Mouse (Mus musculus) CH12.LX (cell line): ENCODE measurements around the gene Plekha4. TPM values are rescaled to one million over a fixed set of nuclear protein-coding genes. Genes with fewer than 3 reads are reported as not detected.
A peak's percentile ranks its signal among the peaks of the same experiment; 100 is the strongest.

ENCODE experiments used
- DNase-seq: peaks from one replicate; pipeline ENCODE4 v3.0.0-alpha.2; 2013; ENCODE audit errors: extremely low read depth
- H3K27ac ChIP-seq: 2 replicates; pipeline ENCODE4 v1.5.1; 2012; ENCODE audit warnings: low read depth, mild to moderate bottlenecking, control low read depth, moderate library complexity; ENCODE audit not compliant: insufficient read depth
- H3K27me3 ChIP-seq: replicated peaks from 2 replicates; pipeline ENCODE3; 2012; ENCODE audit warnings: inconsistent platforms
- H3K36me3 ChIP-seq, 2 experiments: replicated peaks in 1 of 2; 2 replicates each; pipeline versions ENCODE3 to v1.6.1; 2012; ENCODE audit warnings: inconsistent platforms in 1 of 2, low read length in 1 of 2, mild to moderate bottlenecking in 1 of 2, mixed read lengths in 1 of 2, moderate library complexity in 1 of 2; ENCODE audit not compliant: control insufficient read depth in 1 of 2, insufficient read depth in 1 of 2
- H3K4me1 ChIP-seq, 2 experiments: 2 replicates each; pipeline ENCODE4 v1.6.1; 2012; ENCODE audit warnings: inconsistent platforms in 1 of 2, moderate library complexity in 1 of 2; ENCODE audit not compliant: insufficient read depth in 2 of 2, control insufficient read depth in 1 of 2
- H3K4me2 ChIP-seq: 2 replicates; pipeline ENCODE4 v1.6.1; 2012; ENCODE audit warnings: low read depth, mild to moderate bottlenecking, control low read depth; ENCODE audit not compliant: poor library complexity, insufficient read depth, severe bottlenecking
- H3K4me3 ChIP-seq, 3 experiments: fragments of 150-350 bp in 1 of 3; sonication (generic) in 1 of 3; replicated peaks in 1 of 3; 2 replicates each; pipeline versions ENCODE3 to v1.5.1; 2011 to 2012; ENCODE audit warnings: low read depth in 2 of 3, low read length in 2 of 3, mild to moderate bottlenecking in 2 of 3, moderate library complexity in 2 of 3, control low read depth in 1 of 3, improper control_type of control experiment in 1 of 3, inconsistent platforms in 1 of 3, mixed read lengths in 1 of 3; ENCODE audit not compliant: poor library complexity in 1 of 3
- H3K79me2 ChIP-seq: replicated peaks from 2 replicates; pipeline ENCODE4 v1.6.1; 2012; ENCODE audit warnings: mild to moderate bottlenecking, moderate library complexity; ENCODE audit not compliant: control insufficient read depth, poor library complexity, insufficient read depth, severe bottlenecking; ENCODE audit errors: extremely low read depth
- H3K9ac ChIP-seq: 2 replicates; pipeline ENCODE4 v1.6.1; 2012; ENCODE audit warnings: low read depth, mild to moderate bottlenecking, control low read depth, moderate library complexity; ENCODE audit not compliant: insufficient read depth
- H3K9me3 ChIP-seq: replicated peaks from 2 replicates; pipeline ENCODE3; 2012; ENCODE audit warnings: low read length, inconsistent platforms, mixed read lengths
- BHLHE40 ChIP-seq: IDR thresholded peaks from 2 replicates; pipeline ENCODE4 v1.6.1; 2011; ENCODE audit warnings: mild to moderate bottlenecking, low read depth, low read length, improper control_type of control experiment
- CHD1 ChIP-seq: IDR thresholded peaks from 2 replicates; pipeline ENCODE4 v1.6.1; 2012; ENCODE audit warnings: low read depth, low read length, improper control_type of control experiment, inconsistent platforms
- CHD2 ChIP-seq: IDR thresholded peaks from 2 replicates; pipeline ENCODE4 v1.6.1; 2011; ENCODE audit warnings: low read length, improper control_type of control experiment
- CTCF ChIP-seq, 2 experiments: IDR thresholded peaks in 1 of 2; conservative IDR thresholded peaks in 1 of 2; 2 replicates each; pipeline ENCODE4 v1.5.1; 2011 to 2012; ENCODE audit warnings: low read depth in 2 of 2, low read length in 2 of 2, improper control_type of control experiment in 1 of 2, inconsistent platforms in 1 of 2, mild to moderate bottlenecking in 1 of 2, moderate library complexity in 1 of 2
- E2F4 ChIP-seq: IDR thresholded peaks from 2 replicates; pipeline ENCODE4 v1.6.1; 2011; ENCODE audit warnings: low read depth, low read length, improper control_type of control experiment; ENCODE audit not compliant: insufficient replicate concordance
- ELF1 ChIP-seq: IDR thresholded peaks from 2 replicates; pipeline ENCODE4 v1.6.1; 2014; ENCODE audit warnings: low read depth, mild to moderate bottlenecking, inconsistent platforms, low read length, improper control_type of control experiment
- EP300 ChIP-seq: IDR thresholded peaks from 2 replicates; pipeline ENCODE4 v1.6.1; 2011; ENCODE audit warnings: low read length, improper control_type of control experiment
- ETS1 ChIP-seq: conservative IDR thresholded peaks from 2 replicates; pipeline ENCODE4 v1.6.1; 2012; ENCODE audit warnings: low read depth, mild to moderate bottlenecking, inconsistent platforms, low read length, improper control_type of control experiment, moderate library complexity
- GABPA ChIP-seq: IDR thresholded peaks from 2 replicates; pipeline ENCODE4 v1.6.1; 2012; ENCODE audit warnings: low read depth, low read length, improper control_type of control experiment, inconsistent platforms; ENCODE audit not compliant: insufficient replicate concordance
- HCFC1 ChIP-seq: IDR thresholded peaks from 2 replicates; pipeline ENCODE4 v1.6.1; 2012; ENCODE audit warnings: low read depth, mild to moderate bottlenecking, inconsistent platforms, low read length, improper control_type of control experiment
- IRF4 ChIP-seq: IDR thresholded peaks from 2 replicates; pipeline ENCODE4 v1.6.1; 2014; ENCODE audit warnings: low read depth, mild to moderate bottlenecking, inconsistent platforms, low read length, improper control_type of control experiment
- JUN ChIP-seq: IDR thresholded peaks from 2 replicates; pipeline ENCODE4 v1.6.1; 2011; ENCODE audit warnings: low read depth, mild to moderate bottlenecking, low read length, improper control_type of control experiment, moderate library complexity; ENCODE audit not compliant: insufficient read depth
- JUND ChIP-seq: conservative IDR thresholded peaks from 2 replicates; pipeline ENCODE4 v1.6.1; 2011; ENCODE audit warnings: low read depth, low read length, improper control_type of control experiment
- KAT2A ChIP-seq: IDR thresholded peaks from 2 replicates; pipeline ENCODE4 v1.6.1; 2012; ENCODE audit warnings: low read length, improper control_type of control experiment, inconsistent platforms; ENCODE audit not compliant: insufficient replicate concordance
- MAFK ChIP-seq: IDR thresholded peaks from 2 replicates; pipeline ENCODE4 v1.6.1; 2011; ENCODE audit warnings: low read length, improper control_type of control experiment; ENCODE audit not compliant: insufficient replicate concordance
- MAX ChIP-seq: IDR thresholded peaks from 2 replicates; pipeline ENCODE4 v1.6.1; 2011; ENCODE audit warnings: low read length, improper control_type of control experiment
- MAZ ChIP-seq: IDR thresholded peaks from 2 replicates; pipeline ENCODE4 v1.6.1; 2012; ENCODE audit warnings: low read depth, mild to moderate bottlenecking, inconsistent platforms, low read length, improper control_type of control experiment, moderate library complexity
- MEF2A ChIP-seq: IDR thresholded peaks from 2 replicates; pipeline ENCODE4 v1.6.1; 2014; ENCODE audit warnings: low read depth, mild to moderate bottlenecking, inconsistent platforms, low read length, improper control_type of control experiment, borderline replicate concordance
- MXI1 ChIP-seq: IDR thresholded peaks from 2 replicates; pipeline ENCODE4 v1.6.1; 2011; ENCODE audit warnings: mild to moderate bottlenecking, low read depth, low read length, improper control_type of control experiment
- MYC ChIP-seq: IDR thresholded peaks from 2 replicates; pipeline ENCODE4 v1.6.1; 2011; ENCODE audit warnings: low read depth, mild to moderate bottlenecking, improper control_type of control experiment, low read length
- NELFE ChIP-seq: IDR thresholded peaks from 2 replicates; pipeline ENCODE4 v1.6.1; 2011; ENCODE audit warnings: low read depth, low read length, improper control_type of control experiment
- NRF1 ChIP-seq: IDR thresholded peaks from 2 replicates; pipeline ENCODE4 v1.6.1; 2014; ENCODE audit warnings: low read depth, mild to moderate bottlenecking, inconsistent platforms, low read length, improper control_type of control experiment, moderate library complexity
- PAX5 ChIP-seq: IDR thresholded peaks from 2 replicates; pipeline ENCODE4 v1.6.1; 2012; ENCODE audit warnings: low read length, inconsistent platforms, mixed read lengths
- POLR2A ChIP-seq: IDR thresholded peaks from 2 replicates; pipeline ENCODE4 v1.6.1; 2011; ENCODE audit warnings: low read depth, mild to moderate bottlenecking, improper control_type of control experiment, low read length
- POLR2AphosphoS2 ChIP-seq: IDR thresholded peaks from 2 replicates; pipeline ENCODE4 v1.6.1; 2011; ENCODE audit warnings: low read depth, low read length, improper control_type of control experiment
- RAD21 ChIP-seq: IDR thresholded peaks from 2 replicates; pipeline ENCODE4 v1.6.1; 2011; ENCODE audit warnings: low read depth, mild to moderate bottlenecking, low read length, improper control_type of control experiment, moderate library complexity
- RCOR1 ChIP-seq: conservative IDR thresholded peaks from 2 replicates; pipeline ENCODE4 v1.6.1; 2012; ENCODE audit warnings: low read depth, mild to moderate bottlenecking, inconsistent platforms, low read length, improper control_type of control experiment
- SIN3A ChIP-seq: IDR thresholded peaks from 2 replicates; pipeline ENCODE4 v1.6.1; 2012; ENCODE audit warnings: low read length, improper control_type of control experiment, inconsistent platforms
- TBP ChIP-seq: conservative IDR thresholded peaks from 2 replicates; pipeline ENCODE4 v1.6.1; 2011; ENCODE audit warnings: low read depth, low read length, improper control_type of control experiment
- TCF12 ChIP-seq: IDR thresholded peaks from 2 replicates; pipeline ENCODE4 v1.6.1; 2014; ENCODE audit warnings: low read depth, mild to moderate bottlenecking, inconsistent platforms, low read length, improper control_type of control experiment
- UBTF ChIP-seq: IDR thresholded peaks from 2 replicates; pipeline ENCODE4 v1.6.1; 2012; ENCODE audit warnings: low read depth, mild to moderate bottlenecking, inconsistent platforms, low read length, improper control_type of control experiment, moderate library complexity
- USF1 ChIP-seq: IDR thresholded peaks from 2 replicates; pipeline ENCODE4 v1.6.1; 2014; ENCODE audit warnings: low read depth, mild to moderate bottlenecking, inconsistent platforms, low read length, improper control_type of control experiment
- ZC3H11A ChIP-seq: IDR thresholded peaks from 2 replicates; pipeline ENCODE4 v1.6.1; 2012; ENCODE audit warnings: low read depth, mild to moderate bottlenecking, inconsistent platforms, low read length, improper control_type of control experiment
- ZKSCAN1 ChIP-seq: IDR thresholded peaks from 2 replicates; pipeline ENCODE4 v1.6.1; 2012; ENCODE audit warnings: low read depth, inconsistent platforms, low read length, improper control_type of control experiment, borderline replicate concordance
- ZMIZ1 ChIP-seq: IDR thresholded peaks from 2 replicates; pipeline ENCODE4 v1.6.1; 2012; ENCODE audit warnings: low read depth, mild to moderate bottlenecking, inconsistent platforms, low read length, improper control_type of control experiment
- ZNF384 ChIP-seq: IDR thresholded peaks from 2 replicates; pipeline ENCODE4 v1.6.1; 2012; ENCODE audit warnings: low read depth, low read length, improper control_type of control experiment, inconsistent platforms
- dilution Hi-C: fragments of 300-500 bp; cut with MboI; formaldehyde crosslinking; loops from 2 replicates; pipeline ENCODE4 v1.14.3; 2020; ENCODE audit warnings: low sequenced_read_pairs; ENCODE audit not compliant: extremely low pct_unique_long_range_greater_than_20kb, extremely low pct_ligation_motif_present
- in situ Hi-C: fragments of 300-500 bp; cut with MboI; formaldehyde crosslinking; loops from 3 replicates; pipeline ENCODE4 v1.14.3; 2019; ENCODE audit warnings: low sequenced_read_pairs, low pct_ligation_motif_present, low pct_unique_long_range_greater_than_20kb, mixed read lengths
- polyA plus RNA-seq: library from polyadenylated mRNA; unstranded; fragments of >175 nt; gene quantifications from 2 replicates; pipeline ENCODE4 v1.2.1, GENCODE M21; 2012; ENCODE audit warnings: low read depth; ENCODE audit not compliant: insufficient read length
- total RNA-seq, 2 experiments: library from RNA; depleted of rRNA; stranded (reverse); fragments of 300-350 nt in 1 of 2; fragments of >200 nt in 1 of 2; gene quantifications; 2 replicates each; pipeline ENCODE4 v1.2.3; 2012 to 2014

Plekha4 gene
- total and polyA plus RNA-seq, 3 experiments = 0.25 to 0.90 (median 0.28) TPM

GRCm38 (mm10) chr7:45591880-45592279 is 65.8 kb downstream of the Plekha4 start:
- peaks cover 0 to 49% of the 10 kb centered on the region in 2 experiments; a peak in 3 of 4 replicates for H3K4me1 ChIP-seq
- in situ Hi-C loops (loop anchor here (5.0 kb wide), 1 partner anchor 90 kb away; the partner anchor contains the start of gene Ntn5), dilution Hi-C loops (no loop called here)
- peak overlapping the region; percentile 51 for H3K4me2 ChIP-seq
- no peak overlapping the region for H3K4me3 ChIP-seq
- H3K27me3 ChIP-seq = no peaks in the 10 kb centered on the region
- peak; percentile 87 for DNase-seq
- peaks cover under 1% of the 10 kb centered on the region for H3K9me3 ChIP-seq
- peak overlapping the region; percentile 90 for H3K27ac ChIP-seq
- no peaks in the 10 kb centered on the region for H3K79me2 ChIP-seq
- no peak overlapping the region; the same call in 1 of the 2 replicates for H3K9ac ChIP-seq
- H3K36me3 ChIP-seq = peaks cover 9 to 33% of the 10 kb centered on the region in 2 experiments
- peak; percentile 42 for TF ChIP-seq USF1
- peak; percentile 85 for TF ChIP-seq CHD2
- TF ChIP-seq ELF1 = peak; percentile 37; the same call in 1 of the 2 replicates
- no peak for TF ChIP-seq CTCF (conservative IDR thresholded peaks at IDR 0.05 in 1 of 2, IDR thresholded peaks at IDR 0.05 in 1 of 2; ENCODE audit: low read depth in 2 of 2, low read length in 2 of 2)
- peak; percentile 92 for TF ChIP-seq EP300
- peak; percentile 83 for TF ChIP-seq MAX
- no peak; the same call in none of the 2 replicates for TF ChIP-seq RAD21
- peak; percentile 54; the same call in 1 of the 2 replicates for TF ChIP-seq MAFK
- TF ChIP-seq NRF1 = 0 out of 2 replicates have a peak, but pooled peaks have one; percentile 30
- TF ChIP-seq SIN3A = peak; percentile 96
- TF ChIP-seq PAX5 = no peak
- no peak for TF ChIP-seq POLR2AphosphoS2
- no peak for TF ChIP-seq POLR2A
- peak; percentile 93 for TF ChIP-seq TBP
- no peak for TF ChIP-seq CHD1
- TF ChIP-seq GABPA = no peak
- peak; percentile 69; the same call in 1 of the 2 replicates for TF ChIP-seq KAT2A
- TF ChIP-seq ZC3H11A = no peak
- peak; percentile 98 for TF ChIP-seq ETS1
- TF ChIP-seq UBTF = peak; percentile 81
- TF ChIP-seq NELFE = peak; percentile 44; the same call in 1 of the 2 replicates
- no peak for TF ChIP-seq JUN
- peak; percentile 91 for TF ChIP-seq RCOR1
- peak; percentile 70 for TF ChIP-seq IRF4
- TF ChIP-seq E2F4 = 0 out of 2 replicates have a peak, but pooled peaks have one; percentile 30
- TF ChIP-seq JUND = peak; percentile 49; the same call in 1 of the 2 replicates
- 0 out of 2 replicates have a peak, but pooled peaks have one; percentile 29 for TF ChIP-seq ZMIZ1
- TF ChIP-seq MYC = peak; percentile 66
- peak; percentile 27; the same call in 1 of the 2 replicates for TF ChIP-seq ZNF384
- peak; percentile 87 for TF ChIP-seq MEF2A
- TF ChIP-seq MAZ = peak; percentile 65
- TF ChIP-seq TCF12 = peak; percentile 85
- TF ChIP-seq HCFC1 = peak; percentile 47
- TF ChIP-seq ZKSCAN1 = no peak
- TF ChIP-seq BHLHE40 = peak; percentile 99
- TF ChIP-seq MXI1 = peak; percentile 73
- TF ChIP-seq, all 38 proteins: peak for 26
